Mouse (Mus musculus) kidney, adult 2 months (tissue): ENCODE data around the gene Spry2. TPM values are rescaled to one million over a fixed set of nuclear protein-coding genes. Genes with fewer than 3 reads are reported as not detected.

Experiments used
- DNase-seq: peaks from one replicate; pipeline ENCODE4 v3.0.0; 2021
- H3K27ac ChIP-seq: fragments of 200-500 bp; 2 replicates; pipeline ENCODE4 v1.5.1; 2012; ENCODE audit warnings: low read depth, low read length, control low read depth, inconsistent platforms; ENCODE audit not compliant: insufficient read depth
- H3K27me3 ChIP-seq: fragments of 200-500 bp; replicated peaks from 2 replicates; pipeline ENCODE4 v1.6.1; 2012; ENCODE audit warnings: mild to moderate bottlenecking, moderate library complexity, low read length, inconsistent platforms; ENCODE audit not compliant: control insufficient read depth, insufficient read depth
- H3K36me3 ChIP-seq: fragments of 200-500 bp; 2 replicates; pipeline ENCODE4 v1.6.1; 2012; ENCODE audit warnings: mild to moderate bottlenecking, moderate library complexity, low read length, inconsistent platforms; ENCODE audit not compliant: control insufficient read depth, insufficient read depth
- H3K4me1 ChIP-seq: fragments of 200-500 bp; 2 replicates; pipeline ENCODE4 v1.6.1; 2011; ENCODE audit warnings: low read length; ENCODE audit not compliant: control insufficient read depth, insufficient read depth
- H3K4me3 ChIP-seq: fragments of 200-500 bp; 2 replicates; pipeline ENCODE4 v1.5.1; 2011; ENCODE audit warnings: mild to moderate bottlenecking, low read depth, low read length, control low read depth; ENCODE audit not compliant: insufficient read depth
- CTCF ChIP-seq: fragments of 200-500 bp; conservative IDR thresholded peaks from 2 replicates; pipeline ENCODE4 v1.5.1; 2011; ENCODE audit warnings: low read depth, mild to moderate bottlenecking, control low read depth, low read length, moderate library complexity, mixed read lengths; ENCODE audit not compliant: insufficient read depth, insufficient read length
- POLR2A ChIP-seq: fragments of 200-500 bp; IDR thresholded peaks from one replicate; pipeline ENCODE4 v1.6.1; 2011; ENCODE audit warnings: low read depth, low read length, control low read depth
- WGBS: fragments of 180-500 bp; shearing (Covaris S2); methylation state at CpG from one replicate; pipeline ENCODE4 v1.1.7; 2018; 5-methylcytosine and 5-hydroxymethylcytosine counted together
- polyA plus RNA-seq: library from polyadenylated mRNA; depleted of rRNA; stranded (reverse); fragments of >200 nt; gene quantifications from 2 replicates; pipeline ENCODE4 v1.2.3, GENCODE M21; 2012

Gene Spry2
- polyA plus RNA-seq, 1 experiment = 14.3 TPM

DNA sequence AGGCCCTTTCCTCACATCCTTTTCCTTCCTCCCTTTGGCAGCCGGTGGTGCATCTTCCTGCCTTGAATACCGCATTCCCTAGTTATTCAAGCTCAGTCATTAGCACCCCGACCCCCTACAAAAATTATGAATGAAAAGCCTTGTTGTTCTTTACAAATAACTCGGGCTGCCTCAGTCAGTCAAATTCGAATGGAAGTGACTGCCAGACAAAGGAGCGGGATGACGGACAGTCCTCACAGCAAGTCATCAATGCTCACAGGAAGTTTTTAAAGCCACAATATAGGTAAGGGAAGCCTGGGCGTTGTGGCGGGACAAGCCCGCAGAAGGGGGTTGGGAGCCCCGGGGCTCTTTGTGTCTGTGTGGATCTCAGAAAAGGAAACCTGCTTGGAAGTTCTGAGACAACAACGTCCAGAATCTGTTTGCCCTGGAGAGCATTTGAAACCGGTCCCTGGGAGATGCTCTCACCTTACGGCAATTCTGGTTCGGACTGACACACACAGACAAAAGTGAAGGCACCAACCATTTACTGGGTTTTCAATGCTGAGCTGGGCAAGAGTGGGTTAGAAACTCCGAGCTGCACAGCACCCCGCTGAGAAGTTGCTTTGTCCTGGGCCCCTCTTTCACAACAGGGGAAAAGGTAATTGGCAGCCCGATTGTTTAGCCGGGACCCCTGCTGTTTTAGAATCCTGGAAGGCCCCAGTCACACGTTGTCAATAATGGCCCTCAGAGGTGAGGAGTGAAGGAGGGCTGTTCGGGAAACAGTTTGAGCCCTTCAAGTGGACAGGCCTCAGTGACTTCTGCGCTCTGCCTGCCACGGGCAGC lies 24.0 kb upstream of the Spry2 start:
- H3K27ac ChIP-seq = no peak overlapping the region
- no peak for TF ChIP-seq POLR2A
- no peak for TF ChIP-seq CTCF

DNA sequence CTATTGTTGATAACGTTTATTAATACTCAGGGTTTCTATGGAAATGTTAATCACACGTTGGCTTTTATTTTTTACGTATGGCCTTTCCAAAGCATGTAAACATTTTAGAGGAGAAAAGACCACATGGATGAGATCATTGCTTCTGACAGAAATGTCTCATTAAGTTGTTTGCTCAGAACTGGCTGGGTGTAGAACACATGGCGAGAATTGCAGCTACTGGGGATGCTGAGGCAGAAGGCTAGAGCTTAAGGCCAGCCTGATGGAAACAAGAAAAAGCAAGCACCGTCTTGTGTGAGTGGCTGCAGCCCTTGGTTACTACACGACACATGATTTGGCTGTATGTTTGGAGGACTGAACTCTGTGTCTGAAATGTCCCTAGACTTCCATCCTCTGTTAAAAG lies 10.6 kb upstream of the Spry2 start:
- H3K4me1 ChIP-seq = no peaks in the 10 kb centered on the region
- TF ChIP-seq CTCF (no peak), POLR2A (no peak)
- no peak overlapping the region for H3K27ac ChIP-seq
- no peak overlapping the region for H3K4me3 ChIP-seq
- no peak for DNase-seq
- no peaks in the 10 kb centered on the region for H3K36me3 ChIP-seq
- 84% methylated on average over 6 of the region's 6 CpGs for WGBS
- H3K27me3 ChIP-seq = no peaks in the 10 kb centered on the region

More for the DNA sequence above, 24.0 kb upstream of the Spry2 start:
- Histone ChIP-seq H3K27me3 (no peaks in the 10 kb centered on the region; the same call in 1 of the 2 replicates), H3K4me1 (no peaks in the 10 kb centered on the region), H3K36me3 (no peaks in the 10 kb centered on the region), H3K4me3 (no peak overlapping the region)
- 45% methylated on average over 23 of the region's 23 CpGs for WGBS
- DNase-seq = no peak

GRCm38 (mm10) chr14:105905935-105906334 lies 9.3 kb upstream of the Spry2 start:
- no peaks in the 10 kb centered on the region for H3K36me3 ChIP-seq
- WGBS = 84% methylated on average over 5 of the region's 5 CpGs
- TF ChIP-seq CTCF (no peak), POLR2A (no peak)
- no peaks in the 10 kb centered on the region for H3K27me3 ChIP-seq
- DNase-seq = no peak
- no peak overlapping the region for H3K27ac ChIP-seq
- no peaks in the 10 kb centered on the region for H3K4me1 ChIP-seq
- no peak overlapping the region for H3K4me3 ChIP-seq

DNA sequence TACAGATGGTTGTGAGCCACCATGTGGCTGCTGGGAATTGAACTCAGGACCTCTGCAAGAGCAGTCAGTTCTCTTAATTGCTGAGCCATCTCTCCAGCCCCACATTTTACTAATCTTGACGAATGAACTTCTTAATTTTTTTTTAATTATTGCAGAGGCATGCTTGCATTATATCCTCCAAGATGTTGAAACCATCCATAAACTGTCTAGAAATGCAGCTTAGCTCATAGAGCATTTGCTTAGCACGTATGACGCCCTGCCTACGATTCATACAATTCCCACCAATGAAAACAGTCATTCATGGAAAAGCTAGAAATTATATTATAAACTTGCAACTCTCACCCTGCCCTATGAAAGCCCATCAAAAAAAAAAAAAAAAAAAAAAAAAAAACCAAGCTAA lies 8.9 kb upstream of the Spry2 start:
- no peak for TF ChIP-seq POLR2A
- no peak for TF ChIP-seq CTCF
- H3K27ac ChIP-seq = no peak overlapping the region
- no peak overlapping the region for H3K4me3 ChIP-seq
- no peaks in the 10 kb centered on the region for H3K4me1 ChIP-seq
- no peaks in the 10 kb centered on the region for H3K27me3 ChIP-seq
- 95% methylated on average over 4 of the region's 4 CpGs for WGBS
- DNase-seq = no peak
- H3K36me3 ChIP-seq = no peaks in the 10 kb centered on the region

DNA sequence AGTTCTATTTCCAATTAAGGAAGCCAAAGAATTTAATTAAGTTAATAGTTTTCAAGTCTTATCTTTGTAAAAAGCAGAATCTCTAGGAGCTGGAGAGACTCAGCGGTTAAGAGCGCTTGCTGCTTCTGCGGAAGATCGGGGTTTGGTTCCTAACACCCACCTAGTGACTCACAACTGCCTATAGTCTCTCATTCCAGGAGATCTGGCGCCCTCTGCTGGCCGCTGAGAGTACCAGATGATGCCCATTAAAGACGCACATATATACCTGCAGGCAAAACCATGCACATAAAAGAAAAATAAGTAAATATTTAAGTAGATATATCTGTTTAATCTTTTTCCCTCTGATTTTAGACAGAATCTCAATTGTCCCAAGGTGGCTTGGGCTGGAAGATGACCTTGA lies 6.2 kb upstream of the Spry2 start:
- TF ChIP-seq POLR2A (no peak), CTCF (peak; percentile 61)

DNA sequence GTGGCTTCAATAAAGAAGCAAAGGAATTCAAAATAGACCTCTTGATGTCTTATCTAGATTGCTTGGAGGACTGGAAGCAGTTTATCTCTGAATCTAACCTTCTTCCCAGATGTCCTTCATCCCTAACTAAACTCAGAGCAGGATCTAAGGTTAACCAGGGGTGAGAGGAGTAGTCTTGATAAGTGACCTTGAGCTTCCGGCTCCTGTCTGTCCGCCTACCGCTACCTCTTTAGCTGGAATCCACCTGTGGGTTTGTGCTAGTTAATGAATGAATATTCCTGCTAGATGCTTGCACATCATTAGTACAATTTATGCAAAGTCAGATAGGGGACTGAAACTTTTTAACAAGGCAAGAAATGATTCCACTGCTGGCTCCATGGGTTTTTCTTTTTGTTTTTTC lies 4.2 kb upstream of the Spry2 start:
- DNase-seq = peak; percentile 72
- no peak for TF ChIP-seq CTCF
- no peak for TF ChIP-seq POLR2A
- H3K27ac ChIP-seq = no peak overlapping the region
- 39% methylated on average over 3 of the region's 3 CpGs for WGBS
- no peaks in the 10 kb centered on the region for H3K36me3 ChIP-seq
- no peak overlapping the region for H3K4me3 ChIP-seq
- no peaks in the 10 kb centered on the region; the same call in 1 of the 2 replicates for H3K4me1 ChIP-seq
- no peaks in the 10 kb centered on the region for H3K27me3 ChIP-seq

More for the DNA sequence above, 6.2 kb upstream of the Spry2 start:
- Histone ChIP-seq H3K36me3 (no peaks in the 10 kb centered on the region), H3K27me3 (no peaks in the 10 kb centered on the region), H3K4me3 (no peak overlapping the region), H3K4me1 (no peaks in the 10 kb centered on the region; the same call in 1 of the 2 replicates), H3K27ac (no peak overlapping the region)
- peak; percentile 48 for DNase-seq
- 94% methylated on average over 7 of the region's 7 CpGs for WGBS

- Histone ChIP-seq H3K27ac (peak overlapping the region; percentile 44), H3K36me3 (no peaks in the 10 kb centered on the region), H3K27me3 (no peaks in the 10 kb centered on the region), H3K4me3 (no peak overlapping the region), H3K4me1 (no peaks in the 10 kb centered on the region; the same call in 1 of the 2 replicates)
- WGBS = 6% methylated on average over 11 of the region's 11 CpGs
- DNase-seq = peak; percentile 68
- TF ChIP-seq CTCF (no peak), POLR2A (no peak)
Observed at GRCm38 (mm10) chr14:105899116-105899515, 2.5 kb upstream of the Spry2 start.
